Mouse (Mus musculus) ES-E14 (cell line): Measurements from ENCODE around the gene Hoxa3.

Source experiments
- CHD2 ChIP-seq: IDR thresholded peaks from 2 replicates; pipeline ENCODE4 v1.6.1; 2014; ENCODE audit warnings: mild to moderate bottlenecking, low read depth, low read length, inconsistent platforms
- HCFC1 ChIP-seq: IDR thresholded peaks from 2 replicates; pipeline ENCODE4 v1.6.1; 2012; ENCODE audit warnings: low read length, inconsistent platforms, borderline replicate concordance; ENCODE audit not compliant: insufficient read depth

DNA sequence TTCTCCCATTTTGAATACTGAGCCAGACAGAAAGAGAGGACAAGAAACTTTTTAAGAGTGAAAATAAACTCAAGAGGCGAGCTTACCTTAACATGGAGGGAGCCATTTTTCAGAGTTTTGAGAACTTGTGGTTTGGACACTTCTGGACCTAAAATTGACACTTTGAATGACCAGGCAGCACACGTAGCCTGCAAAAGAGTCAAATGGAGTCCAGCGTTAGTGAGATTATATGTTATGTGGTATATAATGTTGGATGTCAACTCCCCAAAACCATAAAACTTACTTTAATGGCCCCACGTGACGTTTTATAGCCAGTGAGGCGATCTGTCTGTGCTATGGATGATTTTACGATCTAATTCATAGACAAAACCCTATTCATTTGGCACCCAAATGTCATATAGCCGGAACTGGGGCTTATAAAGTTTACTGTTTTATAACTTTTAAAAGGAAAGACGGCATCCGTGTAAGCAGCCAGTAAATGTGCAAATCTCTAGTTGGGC lies 12.3 kb downstream of the Hoxa3 start:
- TF ChIP-seq HCFC1: no peak
- no peak for TF ChIP-seq CHD2
